Mouse (Mus musculus): ENCODE results near the gene Abcd3.

DNA sequence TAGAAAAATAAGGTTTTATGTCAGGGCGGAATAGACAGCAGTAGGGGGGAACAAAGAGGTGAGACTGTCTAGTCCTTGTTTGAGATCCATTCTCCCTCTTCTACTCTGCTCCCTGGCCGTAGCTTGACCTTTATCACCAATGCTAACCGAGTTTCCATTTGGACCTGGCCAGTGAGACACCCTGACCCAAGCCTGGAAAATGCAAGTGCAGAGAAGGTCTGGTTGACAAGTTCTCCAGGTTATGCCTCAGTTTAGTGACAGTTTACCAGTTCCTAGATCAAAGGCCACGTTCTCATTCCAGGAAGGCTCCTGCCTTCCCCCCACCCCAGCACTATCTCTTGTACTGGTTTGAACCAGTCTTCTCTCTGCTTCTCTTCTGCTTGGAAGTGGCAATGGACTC is 19.1 kb upstream of the Abcd3 start:
- no peak for TF ChIP-seq MEF2A (IDR thresholded peaks at IDR 0.05; ENCODE audit: extremely low read depth, insufficient replicate concordance, low read depth, low read length, poor library complexity, severe bottlenecking)
- TF ChIP-seq CTCF (IDR thresholded peaks at IDR 0.05 in 2 of 3, conservative IDR thresholded peaks at IDR 0.05 in 1 of 3; ENCODE audit: control insufficient read depth in 1 of 3, insufficient read depth in 1 of 3, low read depth in 2 of 3, low read length in 3 of 3, poor library complexity in 1 of 3, severe bottlenecking in 1 of 3) = no peak
- no peak for TF ChIP-seq POLR2A (IDR thresholded peaks at IDR 0.05; ENCODE audit: control insufficient read depth in 1 of 2, insufficient read depth in 1 of 2, low read depth in 1 of 2, low read length in 2 of 2, poor library complexity in 1 of 2)
- TF ChIP-seq ZKSCAN1 (IDR thresholded peaks at IDR 0.05; ENCODE audit: low read depth, low read length) = no peak
- no peak for TF ChIP-seq MYC (IDR thresholded peaks at IDR 0.05; ENCODE audit: low read depth, low read length)
- no peak for TF ChIP-seq POLR2AphosphoS2 (IDR thresholded peaks at IDR 0.05; ENCODE audit: low read length)
- TF ChIP-seq MAX (IDR thresholded peaks at IDR 0.05; ENCODE audit: low read length) = no peak
- TF ChIP-seq GABPA (IDR thresholded peaks at IDR 0.05; ENCODE audit: low read depth, low read length) = no peak

Data from MEL (cell line).